Mouse (Mus musculus): ENCODE data around the gene Fmnl3. TPM values are rescaled to one million over a fixed set of nuclear protein-coding genes. Genes with fewer than 3 reads are reported as not detected.

The Fmnl3 gene
- polyA plus RNA-seq, 1 experiment from 2014 or later = 14.3 TPM

DNA sequence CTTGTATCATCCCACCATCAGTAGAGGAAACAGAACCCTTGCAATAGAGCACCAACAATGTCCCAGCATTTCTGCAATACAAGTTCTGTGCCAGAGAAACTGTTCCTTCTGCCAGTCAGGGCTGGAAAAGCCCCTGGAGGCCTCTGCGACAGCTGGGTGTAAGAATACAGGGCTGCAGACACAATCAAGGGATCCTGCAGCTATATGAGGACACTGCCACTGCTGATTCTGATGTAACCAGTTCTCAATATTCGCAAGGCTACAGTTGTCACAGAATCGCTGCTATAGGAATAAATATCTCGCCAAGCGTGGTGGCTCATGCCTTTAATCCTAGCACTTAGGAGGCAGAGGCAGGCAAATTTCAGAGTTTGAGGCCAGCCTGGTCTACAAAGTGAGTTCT lies 6.0 kb upstream of the Fmnl3 start:
- Histone ChIP-seq H3K36me3 (replicated peaks) (no peaks in the 10 kb centered on the region), H3K4me3 (no peak overlapping the region), H3K27ac (no peak overlapping the region), H3K27me3 (ENCODE audit: poor library complexity, severe bottlenecking) (peaks cover 8% of the 10 kb centered on the region), H3K9me3 (peaks cover 9% of the 10 kb centered on the region; the same call in 1 of the 2 replicates), H3K4me1 (no peaks in the 10 kb centered on the region)
- WGBS = 93% methylated on average over 5 of the region's 5 CpGs
- DNase-seq (ENCODE audit: extremely low spot score, low spot score) = no peak

GRCm38 (mm10) chr15:99375581-99375980 lies 5.3 kb upstream of the Fmnl3 start:
- Histone ChIP-seq H3K4me1 (no peaks in the 10 kb centered on the region), H3K27me3 (ENCODE audit: poor library complexity, severe bottlenecking) (peaks cover 11% of the 10 kb centered on the region), H3K36me3 (replicated peaks) (no peaks in the 10 kb centered on the region), H3K27ac (no peak overlapping the region), H3K4me3 (no peak overlapping the region), H3K9me3 (peaks cover 4% of the 10 kb centered on the region; the same call in 1 of the 2 replicates)
- 90% methylated on average over 3 of the region's 3 CpGs for WGBS
- no peak for DNase-seq (ENCODE audit: extremely low spot score, low spot score)

GRCm38 (mm10) chr15:99375036-99375435 lies 4.8 kb upstream of the Fmnl3 start:
- peaks cover 11% of the 10 kb centered on the region for H3K27me3 ChIP-seq (ENCODE audit: poor library complexity, severe bottlenecking)
- 93% methylated on average over 5 of the region's 5 CpGs for WGBS
- no peaks in the 10 kb centered on the region for H3K36me3 ChIP-seq (replicated peaks)
- no peak overlapping the region for H3K27ac ChIP-seq
- DNase-seq (ENCODE audit: extremely low spot score, low spot score) = no peak
- H3K4me1 ChIP-seq = peaks cover 1% of the 10 kb centered on the region; the same call in 1 of the 2 replicates
- peaks cover 4% of the 10 kb centered on the region; the same call in 1 of the 2 replicates for H3K9me3 ChIP-seq
- H3K4me3 ChIP-seq = no peak overlapping the region

- H3K9me3 ChIP-seq = no peaks in the 10 kb centered on the region
- H3K27ac ChIP-seq = no peak overlapping the region
- peaks cover 17% of the 10 kb centered on the region for H3K27me3 ChIP-seq (ENCODE audit: poor library complexity, severe bottlenecking)
- no peak overlapping the region for H3K4me3 ChIP-seq
- no peak for DNase-seq (ENCODE audit: extremely low spot score, low spot score)
- H3K4me1 ChIP-seq = peaks cover 22% of the 10 kb centered on the region
- 85% methylated on average over 9 of the region's 9 CpGs for WGBS
- H3K36me3 ChIP-seq (replicated peaks) = no peaks in the 10 kb centered on the region
These were observed 2.5 kb upstream of the Fmnl3 start for GRCm38 (mm10) chr15:99372761-99373160.

DNA sequence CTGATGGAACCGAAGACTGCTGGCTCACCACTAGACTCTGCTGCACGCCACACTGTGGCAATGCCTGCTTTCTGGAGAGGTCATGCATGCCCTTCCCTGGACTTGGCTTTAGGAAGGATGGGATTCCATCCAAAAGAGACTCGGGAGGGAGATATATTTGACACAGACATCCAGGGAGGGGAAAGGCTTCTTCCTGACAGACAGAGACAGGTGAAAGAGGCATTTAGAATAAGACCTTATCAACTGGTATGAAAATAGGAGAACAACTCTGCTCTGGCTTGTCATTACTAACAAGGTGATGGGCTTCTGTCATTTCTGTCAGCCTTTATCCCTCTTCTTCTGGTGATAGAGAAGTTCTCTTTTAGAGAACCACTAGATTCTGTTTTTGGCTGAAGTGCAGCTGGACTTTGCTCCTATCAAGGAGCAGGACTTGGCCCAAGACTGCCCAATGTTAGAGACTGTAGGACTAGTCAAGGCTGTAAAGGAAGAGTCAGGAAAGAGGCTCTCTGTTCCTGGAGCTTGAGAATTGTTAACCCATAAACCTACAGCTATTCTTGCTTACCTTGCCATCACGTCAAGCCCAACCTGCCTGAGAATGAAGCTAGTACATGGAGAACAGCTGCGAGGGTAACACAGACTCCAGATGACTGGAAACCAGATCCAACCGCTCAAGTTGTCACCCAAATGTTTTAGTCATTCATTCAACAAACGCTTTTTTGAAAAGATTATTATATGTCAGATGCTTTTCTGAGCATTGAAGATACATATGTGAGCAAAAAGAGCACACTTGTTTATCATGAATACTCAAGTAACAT lies 1.5 kb upstream of the Fmnl3 start:
- Histone ChIP-seq H3K36me3 (replicated peaks) (no peaks in the 10 kb centered on the region), H3K4me1 (peaks cover 22% of the 10 kb centered on the region), H3K9me3 (no peaks in the 10 kb centered on the region), H3K4me3 (no peak overlapping the region), H3K27ac (no peak overlapping the region), H3K27me3 (ENCODE audit: poor library complexity, severe bottlenecking) (peaks cover 17% of the 10 kb centered on the region)
- WGBS = 91% methylated on average over 7 of the region's 7 CpGs
- no peak for DNase-seq (ENCODE audit: extremely low spot score, low spot score)

- no peak for DNase-seq (ENCODE audit: extremely low spot score, low spot score)
- peaks cover 17% of the 10 kb centered on the region for H3K27me3 ChIP-seq (ENCODE audit: poor library complexity, severe bottlenecking)
- 3% methylated on average over 37 of the region's 39 CpGs for WGBS
- peak overlapping the region; percentile 96 for H3K27ac ChIP-seq
- peak overlapping the region; percentile 80 for H3K4me3 ChIP-seq
- no peaks in the 10 kb centered on the region for H3K36me3 ChIP-seq (replicated peaks)
- no peaks in the 10 kb centered on the region for H3K9me3 ChIP-seq
- H3K4me1 ChIP-seq = peaks cover 29% of the 10 kb centered on the region
These were observed 701 bp downstream of the Fmnl3 start for GRCm38 (mm10) chr15:99369391-99370171.

GRCm38 (mm10) chr15:99368583-99369266 lies 1.6 kb downstream of the Fmnl3 start:
- H3K9me3 ChIP-seq = no peaks in the 10 kb centered on the region
- peaks cover 37% of the 10 kb centered on the region for H3K4me1 ChIP-seq
- H3K27ac ChIP-seq = peak overlapping the region; percentile 48; the same call in 1 of the 2 replicates
- peaks cover 17% of the 10 kb centered on the region for H3K27me3 ChIP-seq (ENCODE audit: poor library complexity, severe bottlenecking)
- peak overlapping the region; percentile 80 for H3K4me3 ChIP-seq
- H3K36me3 ChIP-seq (replicated peaks) = no peaks in the 10 kb centered on the region
- WGBS = 68% methylated on average over 4 of the region's 4 CpGs
- no peak for DNase-seq (ENCODE audit: extremely low spot score, low spot score)

DNA sequence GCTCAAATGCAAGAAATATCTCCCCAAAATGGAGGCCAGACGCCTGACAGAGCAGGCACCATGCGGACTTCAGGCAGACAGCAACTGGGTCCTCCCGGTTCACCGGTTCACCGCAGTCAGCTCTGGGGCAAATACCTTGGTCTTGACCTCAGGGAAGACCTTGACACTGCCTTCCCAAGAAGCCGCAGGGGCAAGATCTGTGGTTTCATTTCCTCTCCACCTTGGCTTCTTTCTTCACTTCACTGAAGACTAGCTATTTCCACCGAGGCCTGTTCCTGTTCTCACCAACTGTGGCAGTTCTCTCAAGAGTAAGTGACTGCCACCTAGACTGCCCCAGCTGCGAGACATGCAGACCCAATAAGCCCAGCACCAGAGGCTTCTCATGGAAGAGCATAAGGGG lies 5.4 kb downstream of the Fmnl3 start:
- Histone ChIP-seq H3K36me3 (replicated peaks) (no peaks in the 10 kb centered on the region), H3K27ac (0 out of 2 replicates have a peak overlapping the region, but pooled peaks have one; percentile 16), H3K4me3 (no peak overlapping the region), H3K9me3 (no peaks in the 10 kb centered on the region), H3K27me3 (ENCODE audit: poor library complexity, severe bottlenecking) (peaks cover 5% of the 10 kb centered on the region; the same call in 1 of the 2 replicates), H3K4me1 (peaks cover 35% of the 10 kb centered on the region)
- 73% methylated on average over 8 of the region's 8 CpGs for WGBS
- no peak for DNase-seq (ENCODE audit: extremely low spot score, low spot score)

DNA sequence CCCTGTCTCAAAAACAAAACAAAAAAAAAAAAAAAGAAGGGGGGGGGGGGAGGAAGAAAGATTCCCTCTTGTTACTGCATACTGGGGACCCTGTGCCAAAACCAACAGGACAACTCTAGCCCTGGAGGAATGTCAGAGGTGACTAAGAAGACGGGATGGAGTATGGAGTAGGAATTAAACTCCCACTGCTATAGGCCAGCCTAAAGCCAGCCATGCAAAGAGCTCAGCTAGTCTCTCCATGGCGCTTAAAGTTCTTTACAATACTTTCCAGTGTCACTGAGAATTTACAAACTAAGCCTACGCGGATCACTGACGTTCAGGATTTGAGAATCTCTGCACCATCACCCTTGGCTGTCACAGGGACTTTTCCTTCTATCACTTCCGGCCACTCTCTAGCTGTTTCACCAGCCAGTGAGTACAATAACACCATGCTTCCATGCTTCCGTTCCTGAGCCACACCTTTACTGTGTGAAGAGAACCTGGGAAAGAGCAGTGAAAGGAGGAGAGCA lies 6.2 kb downstream of the Fmnl3 start:
- DNase-seq (ENCODE audit: extremely low spot score, low spot score) = no peak
- Histone ChIP-seq H3K27me3 (ENCODE audit: poor library complexity, severe bottlenecking) (peaks cover 5% of the 10 kb centered on the region; the same call in 1 of the 2 replicates), H3K36me3 (replicated peaks) (no peaks in the 10 kb centered on the region), H3K9me3 (no peaks in the 10 kb centered on the region), H3K4me3 (no peak overlapping the region), H3K4me1 (peaks cover 26% of the 10 kb centered on the region), H3K27ac (no peak overlapping the region)
- WGBS = 83% methylated on average over 7 of the region's 7 CpGs

DNA sequence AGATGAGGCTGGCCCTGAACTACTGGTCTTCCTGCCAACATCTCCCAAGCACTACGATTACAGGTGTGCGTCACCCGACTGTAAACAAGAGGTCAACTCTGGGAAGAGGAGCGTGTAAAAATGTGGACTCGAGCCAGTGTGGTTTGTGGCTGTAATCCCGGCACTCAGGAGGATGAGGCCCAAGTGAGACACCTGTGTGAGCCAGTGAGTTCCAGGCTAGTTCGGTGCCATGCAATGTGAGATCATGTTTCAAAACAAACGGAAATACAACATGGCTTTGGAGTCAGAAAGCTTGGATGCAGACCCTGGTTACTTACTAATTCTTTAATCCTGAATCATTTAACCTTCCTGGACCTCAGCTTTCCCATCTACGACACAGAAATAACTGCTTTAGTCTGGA lies 11.3 kb downstream of the Fmnl3 start:
- Histone ChIP-seq H3K27me3 (ENCODE audit: poor library complexity, severe bottlenecking) (no peaks in the 10 kb centered on the region), H3K36me3 (replicated peaks) (no peaks in the 10 kb centered on the region), H3K27ac (no peak overlapping the region), H3K4me3 (no peak overlapping the region), H3K9me3 (no peaks in the 10 kb centered on the region), H3K4me1 (peaks cover 13% of the 10 kb centered on the region)
- WGBS = 89% methylated on average over 9 of the region's 9 CpGs
- no peak for DNase-seq (ENCODE audit: extremely low spot score, low spot score)

DNA sequence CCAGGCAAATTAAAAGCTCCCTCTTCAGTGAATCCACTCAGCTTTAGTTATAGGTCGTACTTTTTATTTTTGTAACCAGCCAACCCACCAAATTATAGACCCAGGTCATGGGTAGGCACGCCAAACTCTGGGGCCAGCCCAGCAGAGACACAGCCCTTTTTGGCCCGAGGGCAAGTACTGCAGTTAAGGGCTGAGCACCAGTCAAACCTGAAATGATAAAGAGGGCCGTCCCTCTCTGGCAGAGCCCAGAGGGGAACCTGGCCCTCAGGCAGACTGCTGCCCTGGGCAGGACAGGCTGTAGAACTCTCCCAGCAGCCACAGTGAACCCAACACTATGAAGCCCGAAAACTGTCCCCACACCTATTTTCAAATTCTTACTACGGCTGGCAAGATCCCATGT lies 13.8 kb downstream of the Fmnl3 start:
- no peak for DNase-seq (ENCODE audit: extremely low spot score, low spot score)
- no peak overlapping the region for H3K4me3 ChIP-seq
- H3K27me3 ChIP-seq (ENCODE audit: poor library complexity, severe bottlenecking) = no peaks in the 10 kb centered on the region
- H3K27ac ChIP-seq = no peak overlapping the region
- no peaks in the 10 kb centered on the region for H3K9me3 ChIP-seq
- WGBS = 87% methylated on average over 6 of the region's 6 CpGs
- H3K36me3 ChIP-seq (replicated peaks) = no peaks in the 10 kb centered on the region
- H3K4me1 ChIP-seq = peaks cover 11% of the 10 kb centered on the region

DNA sequence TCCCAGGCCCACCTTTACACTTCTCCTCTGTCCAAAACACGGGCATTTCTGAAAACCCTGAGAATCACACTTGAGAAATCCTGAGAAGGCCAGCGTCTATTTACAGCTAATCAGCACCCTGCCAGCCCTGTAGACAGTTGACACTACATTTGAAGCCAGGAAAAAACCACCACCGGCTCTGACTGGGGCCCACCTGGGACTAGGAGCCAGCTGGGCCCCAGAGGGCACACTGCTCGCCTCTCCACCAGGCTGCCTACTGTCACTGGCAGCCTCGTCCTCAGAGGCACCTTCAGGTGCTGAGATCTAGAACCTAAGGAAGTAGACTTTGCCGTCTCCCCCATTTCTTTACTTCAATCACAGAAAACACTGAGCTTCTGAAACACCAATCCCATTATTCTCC lies 14.6 kb downstream of the Fmnl3 start:
- Histone ChIP-seq H3K27me3 (ENCODE audit: poor library complexity, severe bottlenecking) (no peaks in the 10 kb centered on the region), H3K9me3 (no peaks in the 10 kb centered on the region), H3K4me1 (peaks cover 11% of the 10 kb centered on the region), H3K4me3 (no peak overlapping the region), H3K27ac (no peak overlapping the region), H3K36me3 (replicated peaks) (no peaks in the 10 kb centered on the region)
- DNase-seq (ENCODE audit: extremely low spot score, low spot score) = no peak
- 83% methylated on average over 6 of the region's 6 CpGs for WGBS

Data from forebrain, embryonic 10.5 days (tissue).